Mouse (Mus musculus) stomach, postnatal 0 days (tissue): ENCODE measurements at regions not wholly inside any gene's neighbourhood (a gene's known extent, or its start where the extent isn't known, plus 50 kb on each side); places are given as distances from the start of the nearest gene placed in this dataset.

ENCODE experiments used
- CTCF ChIP-seq: IDR thresholded peaks from 2 replicates; pipeline ENCODE4 v1.5.1; 2016; ENCODE audit warnings: antibody characterized with exemption, low read depth, mild to moderate bottlenecking, moderate library complexity
- EP300 ChIP-seq: optimal IDR thresholded peaks from 2 replicates; pipeline ENCODE3; 2016; ENCODE audit warnings: antibody characterized with exemption

- TF ChIP-seq CTCF (no peak), EP300 (no peak)
Observed at GRCm38 (mm10) chr4:110051872-110052271, 74.0 kb downstream of the Dmrta2 start.
